Mouse (Mus musculus) megakaryocyte, embryonic 14.5 days (primary cell): Measurements from ENCODE around the gene Glb1. TPM values are rescaled to one million over a fixed set of nuclear protein-coding genes. Genes with fewer than 3 reads are reported as not detected.

Source experiments
- H3K27me3 ChIP-seq: replicated peaks from 2 replicates; pipeline ENCODE3; 2012; ENCODE audit warnings: inconsistent platforms
- H3K36me3 ChIP-seq: replicated peaks from 2 replicates; pipeline ENCODE3; 2012; ENCODE audit warnings: low read length, inconsistent platforms, mixed read lengths
- H3K4me1 ChIP-seq: 2 replicates; pipeline ENCODE4 v1.6.1; 2012; ENCODE audit warnings: inconsistent platforms
- H3K4me3 ChIP-seq: replicated peaks from 2 replicates; pipeline ENCODE3; 2012; ENCODE audit warnings: moderate library complexity, mild to moderate bottlenecking, inconsistent platforms
- H3K9me3 ChIP-seq: 2 replicates; pipeline ENCODE4 v1.6.1; 2012; ENCODE audit warnings: inconsistent platforms
- FLI1 ChIP-seq: IDR thresholded peaks from 2 replicates; pipeline ENCODE4 v1.6.1; 2012; ENCODE audit warnings: low read length, inconsistent platforms, mixed read lengths
- GATA1 ChIP-seq: IDR thresholded peaks from 3 replicates; pipeline ENCODE4 v1.6.1; 2012; ENCODE audit warnings: mixed read lengths, low read length, inconsistent platforms, borderline replicate concordance
- polyA plus RNA-seq: library from polyadenylated mRNA; stranded (reverse); fragments of >175 nt; gene quantifications from 2 replicates; pipeline ENCODE4 v1.2.3, GENCODE M21; 2012; ENCODE audit warnings: low replicate concordance; ENCODE audit not compliant: insufficient read depth

The Glb1 gene
- polyA plus RNA-seq, 1 experiment, result 16.4 TPM

DNA sequence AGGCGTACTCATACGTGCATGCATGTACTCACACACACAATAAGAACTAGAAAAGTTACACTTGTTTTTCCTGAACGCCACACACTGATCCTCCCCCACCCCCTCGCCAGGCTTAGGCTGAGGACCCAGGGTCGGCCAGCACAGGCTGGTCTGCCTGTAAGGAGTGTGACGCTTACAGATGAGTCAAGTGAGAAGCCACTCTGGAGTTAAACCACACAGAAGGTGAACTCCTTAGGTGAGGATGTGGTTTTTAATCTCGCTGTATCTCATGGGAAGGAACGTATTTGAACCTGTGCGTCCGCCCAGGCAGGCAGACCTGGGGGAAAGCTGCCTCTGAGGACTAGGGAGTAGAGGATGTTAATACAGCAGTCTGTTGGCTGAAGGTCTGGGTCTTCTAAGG lies 39.7 kb downstream of the Glb1 start:
- H3K9me3 ChIP-seq, result no peaks in the 10 kb centered on the region
- no peak for TF ChIP-seq GATA1
- no peak for TF ChIP-seq FLI1
- no peaks in the 10 kb centered on the region for H3K27me3 ChIP-seq
- H3K4me3 ChIP-seq, result no peak overlapping the region
- H3K4me1 ChIP-seq, result peaks cover 2% of the 10 kb centered on the region; the same call in 1 of the 2 replicates
- peaks cover 75% of the 10 kb centered on the region for H3K36me3 ChIP-seq

DNA sequence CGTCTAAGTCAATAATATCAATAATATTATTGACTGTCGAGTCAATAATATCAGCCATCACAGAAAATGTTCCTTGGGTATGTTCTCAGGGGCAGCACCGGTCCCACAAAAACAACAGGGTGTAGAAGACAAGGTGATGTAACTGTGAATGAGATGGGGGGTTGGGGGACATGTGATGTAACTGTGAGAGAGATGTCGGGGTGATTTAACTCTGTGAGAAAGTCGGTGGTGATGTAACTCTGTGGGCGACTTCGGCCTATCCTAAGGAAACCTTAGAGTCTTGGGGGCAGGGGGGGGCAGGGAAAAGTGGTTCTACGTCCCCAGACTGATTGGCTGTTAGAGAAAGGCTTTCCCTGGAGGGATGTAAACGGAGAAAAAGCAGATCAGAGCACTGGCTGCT lies 41.3 kb downstream of the Glb1 start:
- Histone ChIP-seq H3K36me3 (peaks cover 72% of the 10 kb centered on the region), H3K4me3 (no peak overlapping the region), H3K4me1 (no peaks in the 10 kb centered on the region; the same call in 1 of the 2 replicates), H3K27me3 (no peaks in the 10 kb centered on the region), H3K9me3 (no peaks in the 10 kb centered on the region)
- TF ChIP-seq FLI1 (no peak), GATA1 (no peak)

DNA sequence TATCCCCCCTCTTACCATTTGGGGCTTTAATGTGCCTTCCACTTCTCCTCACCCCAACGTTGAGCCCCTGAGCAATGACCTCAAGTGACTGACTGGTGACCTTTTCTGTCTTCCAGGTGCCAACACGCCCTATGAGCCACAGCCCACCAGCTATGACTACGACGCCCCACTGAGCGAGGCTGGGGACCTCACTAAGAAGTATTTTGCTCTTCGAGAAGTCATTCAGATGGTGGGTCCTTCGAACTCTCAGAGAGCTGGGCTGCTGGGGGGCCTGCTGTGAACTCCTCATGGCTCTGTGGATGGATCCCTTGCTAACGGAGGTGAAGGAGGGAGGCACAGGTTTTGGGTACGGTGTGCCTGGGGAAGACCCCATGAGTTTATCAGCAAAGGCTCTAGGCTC lies 42.0 kb downstream of the Glb1 start:
- H3K9me3 ChIP-seq, result no peaks in the 10 kb centered on the region
- TF ChIP-seq GATA1 (no peak), FLI1 (no peak)
- no peak overlapping the region for H3K4me3 ChIP-seq

DNA sequence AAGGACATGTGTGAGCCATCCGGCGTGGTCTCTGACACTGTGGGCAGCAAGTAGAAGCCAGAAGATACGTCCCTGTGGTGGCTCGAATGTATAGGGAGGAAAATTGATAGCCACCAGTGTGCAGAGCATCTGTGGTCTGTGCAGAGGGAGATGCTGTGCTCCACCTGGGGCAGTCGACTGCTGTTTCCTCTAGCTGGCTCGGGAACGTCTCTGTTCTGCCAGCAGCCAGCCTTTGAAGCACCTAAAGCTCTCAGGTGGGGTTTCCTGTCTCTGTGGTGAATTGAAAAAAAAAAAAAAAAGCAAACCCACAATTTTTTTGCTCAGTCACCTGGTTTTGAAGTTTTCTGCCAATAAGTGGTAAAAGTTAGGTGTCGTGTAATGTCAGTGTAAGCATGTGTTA lies 42.5 kb downstream of the Glb1 start:
- H3K9me3 ChIP-seq, result no peaks in the 10 kb centered on the region
- TF ChIP-seq GATA1 (no peak), FLI1 (no peak)
- H3K36me3 ChIP-seq, result peaks cover 66% of the 10 kb centered on the region
- no peaks in the 10 kb centered on the region for H3K27me3 ChIP-seq
- no peak overlapping the region for H3K4me3 ChIP-seq
- no peaks in the 10 kb centered on the region; the same call in 1 of the 2 replicates for H3K4me1 ChIP-seq

More for the DNA sequence above, 42.0 kb downstream of the Glb1 start:
- Histone ChIP-seq H3K27me3 (no peaks in the 10 kb centered on the region), H3K4me1 (no peaks in the 10 kb centered on the region; the same call in 1 of the 2 replicates), H3K36me3 (peaks cover 70% of the 10 kb centered on the region)

DNA sequence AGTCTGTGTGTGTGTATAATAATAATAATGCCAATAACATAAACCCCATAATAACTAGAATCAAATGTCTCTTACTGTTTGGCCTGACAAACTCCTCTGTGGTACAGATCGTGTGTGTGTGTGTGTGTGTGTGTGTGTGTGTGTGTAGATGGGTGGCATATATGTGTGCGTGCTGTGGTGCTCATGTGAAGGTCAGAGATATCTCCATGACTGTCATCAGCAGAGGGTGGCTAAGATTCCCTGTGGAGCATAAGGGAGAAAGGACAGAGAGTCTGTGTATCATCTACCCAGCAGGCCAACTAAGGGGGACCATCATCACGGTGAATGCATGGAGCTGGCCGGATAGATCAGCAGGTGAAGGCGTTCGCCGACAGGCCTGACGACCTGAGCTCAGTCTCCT lies 46.0 kb downstream of the Glb1 start:
- peaks cover 53% of the 10 kb centered on the region for H3K36me3 ChIP-seq
- no peak overlapping the region for H3K4me3 ChIP-seq
- H3K27me3 ChIP-seq, result no peaks in the 10 kb centered on the region
- no peak for TF ChIP-seq GATA1
- no peak for TF ChIP-seq FLI1
- no peaks in the 10 kb centered on the region; the same call in 1 of the 2 replicates for H3K4me1 ChIP-seq
- no peaks in the 10 kb centered on the region for H3K9me3 ChIP-seq

DNA sequence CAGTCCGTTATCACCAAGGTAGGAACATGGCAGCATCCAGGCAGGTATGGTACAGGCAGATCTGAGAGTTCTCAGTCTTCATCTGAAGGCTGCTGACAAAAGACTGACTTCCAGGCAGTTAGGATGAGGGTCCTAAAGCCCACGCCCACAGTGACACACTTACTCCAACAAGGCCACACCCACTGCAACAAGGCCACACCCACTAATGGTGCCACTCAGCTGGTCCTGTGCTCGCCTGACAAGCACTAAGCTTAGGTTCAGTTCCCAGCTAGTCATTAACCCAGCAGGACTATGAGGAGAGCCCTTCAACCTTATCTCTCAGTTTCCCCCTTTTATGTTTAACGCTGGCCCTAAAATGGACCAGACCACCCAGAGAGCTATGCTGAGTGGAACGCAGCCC lies 47.8 kb downstream of the Glb1 start:
- Histone ChIP-seq H3K9me3 (no peaks in the 10 kb centered on the region), H3K4me1 (no peaks in the 10 kb centered on the region), H3K27me3 (no peaks in the 10 kb centered on the region), H3K36me3 (peaks cover 51% of the 10 kb centered on the region), H3K4me3 (no peak overlapping the region)
- no peak for TF ChIP-seq GATA1
- no peak for TF ChIP-seq FLI1

DNA sequence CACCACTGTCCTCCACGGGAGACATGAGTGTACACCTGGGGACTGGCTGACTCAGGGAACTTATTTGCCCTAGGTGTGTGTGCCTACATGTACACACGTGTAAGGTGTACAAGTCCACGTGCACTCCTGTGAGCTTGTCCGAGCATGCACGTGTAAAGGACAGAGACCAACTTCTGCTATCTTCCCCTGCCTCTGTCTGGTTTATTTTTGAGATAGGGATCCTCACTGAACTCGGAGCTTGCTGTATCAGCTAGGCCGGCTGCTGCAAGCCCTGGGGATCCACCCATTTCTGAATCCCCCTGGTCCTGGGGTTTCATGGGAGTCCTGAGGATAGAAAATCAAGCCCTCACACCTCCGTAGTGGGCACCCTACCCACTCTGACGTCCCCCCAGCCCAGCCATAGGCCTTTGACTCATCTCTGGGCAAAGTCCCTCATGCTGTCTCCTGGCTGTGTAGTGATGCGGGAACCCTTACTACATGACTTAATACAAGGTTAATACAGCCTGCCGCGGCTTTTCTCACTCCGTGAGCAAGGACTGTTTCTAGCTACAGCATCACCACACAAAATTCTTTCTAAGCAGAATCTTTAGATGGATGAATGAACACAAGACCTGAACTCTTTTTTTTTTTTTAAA lies 48.4 kb downstream of the Glb1 start:
- Histone ChIP-seq H3K36me3 (peaks cover 55% of the 10 kb centered on the region), H3K4me3 (no peak overlapping the region), H3K27me3 (no peaks in the 10 kb centered on the region), H3K4me1 (no peaks in the 10 kb centered on the region), H3K9me3 (no peaks in the 10 kb centered on the region)
- TF ChIP-seq FLI1 (no peak), GATA1 (no peak)

DNA sequence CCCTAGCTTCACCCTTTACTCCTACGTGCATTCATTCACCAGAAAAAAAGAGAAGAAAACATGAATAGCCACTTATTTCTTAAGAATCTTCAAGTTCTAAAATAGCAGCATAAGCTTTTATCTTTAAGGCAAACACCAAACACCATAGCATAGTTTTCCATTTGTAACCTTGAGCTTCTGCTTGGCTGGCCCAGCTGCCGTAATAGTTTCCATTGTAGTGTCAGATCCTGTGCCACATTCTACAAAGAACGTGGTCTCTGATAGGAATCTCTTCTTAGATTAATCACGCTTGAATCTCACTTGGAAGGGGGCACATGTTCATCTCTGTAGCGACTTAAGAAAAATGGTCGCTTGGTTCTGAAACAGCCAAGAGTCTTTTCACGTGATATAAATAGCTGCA lies 50.7 kb downstream of the Glb1 start:
- Histone ChIP-seq H3K9me3 (no peaks in the 10 kb centered on the region), H3K36me3 (peaks cover 68% of the 10 kb centered on the region), H3K4me3 (no peak overlapping the region), H3K27me3 (no peaks in the 10 kb centered on the region), H3K4me1 (no peaks in the 10 kb centered on the region)
- TF ChIP-seq FLI1 (no peak), GATA1 (no peak)

DNA sequence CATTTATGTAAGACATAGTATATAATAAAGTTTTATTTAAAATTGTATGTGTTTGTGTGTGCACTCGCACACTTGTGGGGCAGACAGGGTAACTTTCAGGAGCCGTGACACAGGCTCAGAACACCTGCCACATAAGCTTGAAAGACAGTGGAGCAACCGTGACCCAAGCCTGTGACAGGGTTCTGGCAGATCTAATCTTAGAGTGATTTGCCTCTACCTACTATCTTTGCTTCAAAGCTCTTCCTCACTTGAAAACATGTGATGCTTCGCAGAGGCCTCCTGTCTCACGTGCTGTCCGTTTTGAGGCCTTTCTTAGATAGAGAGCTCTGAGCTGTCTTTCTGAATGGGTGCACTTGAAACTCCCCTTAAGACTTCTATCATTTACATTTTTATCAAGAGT lies 51.5 kb downstream of the Glb1 start:
- Histone ChIP-seq H3K27me3 (no peaks in the 10 kb centered on the region), H3K4me1 (no peaks in the 10 kb centered on the region), H3K9me3 (no peaks in the 10 kb centered on the region), H3K4me3 (no peak overlapping the region), H3K36me3 (peaks cover 71% of the 10 kb centered on the region)
- TF ChIP-seq FLI1, result no peak
- TF ChIP-seq GATA1, result no peak

DNA sequence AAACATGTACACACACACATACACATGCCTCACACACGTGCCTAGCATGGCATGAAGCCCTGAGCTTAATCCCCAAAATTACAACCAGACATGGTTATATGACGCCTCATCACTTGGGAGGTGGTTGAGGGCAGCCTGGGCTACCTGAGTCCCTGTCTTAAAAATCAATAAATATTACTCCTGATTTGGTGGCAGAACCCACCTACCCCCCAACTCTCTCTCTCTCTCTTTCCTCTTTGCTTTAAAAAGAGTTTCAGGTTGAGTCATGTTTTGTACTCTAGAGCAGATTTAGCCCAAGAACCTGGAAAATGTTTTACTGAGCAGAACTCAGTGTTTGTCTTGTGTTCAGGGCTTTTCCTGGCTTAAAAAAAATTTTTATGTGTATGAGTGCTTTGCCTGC lies 54.5 kb downstream of the Glb1 start:
- Histone ChIP-seq H3K4me1 (no peaks in the 10 kb centered on the region), H3K9me3 (no peaks in the 10 kb centered on the region), H3K36me3 (peaks cover 85% of the 10 kb centered on the region), H3K27me3 (no peaks in the 10 kb centered on the region), H3K4me3 (no peak overlapping the region)
- no peak for TF ChIP-seq FLI1
- no peak for TF ChIP-seq GATA1
